Mouse (Mus musculus) midbrain, embryonic 13.5 days (tissue): ENCODE data around the gene Kcnk16. TPM values are rescaled to one million over a fixed set of nuclear protein-coding genes. Genes with fewer than 3 reads are reported as not detected.

Source experiments
- ATAC-seq: fragments of 200-750 bp; cut with Nextera tagmentation; 2 replicates; pipeline ENCODE4 v1.8.0; 2017; ENCODE audit warnings: mild to moderate bottlenecking, moderate TSS enrichment, moderate library complexity
- H3K27ac ChIP-seq: fragments of 300-500 bp; sonication (generic); 2 replicates; pipeline ENCODE4 v1.5.1; 2015; ENCODE audit warnings: inconsistent platforms, mild to moderate bottlenecking, moderate library complexity
- H3K27me3 ChIP-seq: fragments of 300-500 bp; sonication (generic); 2 replicates; pipeline ENCODE4 v1.6.1; 2015; ENCODE audit warnings: mild to moderate bottlenecking, inconsistent platforms
- H3K36me3 ChIP-seq: fragments of 300-500 bp; sonication (generic); 2 replicates; pipeline ENCODE4 v1.6.1; 2015; ENCODE audit warnings: mild to moderate bottlenecking, inconsistent platforms
- H3K4me1 ChIP-seq: fragments of 300-500 bp; sonication (generic); replicated peaks from 2 replicates; pipeline ENCODE4 v1.6.1; 2015; ENCODE audit warnings: inconsistent platforms
- H3K4me2 ChIP-seq: fragments of 300-500 bp; sonication (generic); replicated peaks from 2 replicates; pipeline ENCODE4 v1.6.1; 2015; ENCODE audit warnings: moderate library complexity, mild to moderate bottlenecking, inconsistent platforms
- H3K4me3 ChIP-seq: fragments of 300-500 bp; sonication (generic); replicated peaks from 2 replicates; pipeline ENCODE4 v1.5.1; 2015; ENCODE audit warnings: mild to moderate bottlenecking, inconsistent platforms
- H3K9ac ChIP-seq: fragments of 300-500 bp; sonication (generic); replicated peaks from 2 replicates; pipeline ENCODE4 v1.6.1; 2015; ENCODE audit warnings: mild to moderate bottlenecking, inconsistent platforms
- H3K9me3 ChIP-seq: fragments of 300-500 bp; sonication (generic); 2 replicates; pipeline ENCODE4 v1.6.1; 2016; ENCODE audit warnings: mild to moderate bottlenecking, inconsistent platforms
- WGBS: fragments of 180-500 bp; shearing (Covaris S2); methylation state at CpG from one replicate; pipeline ENCODE4 v1.1.7; 2015; 5-methylcytosine and 5-hydroxymethylcytosine counted together
- polyA plus RNA-seq: library from polyadenylated mRNA; unstranded; fragments of >200 nt; fragmentation: Nextera tagmentation; extraction: Ambion mirVana; gene quantifications from 2 replicates; pipeline ENCODE4 v1.2.1, GENCODE M21; 2015

The Kcnk16 gene
- polyA plus RNA-seq, 1 experiment from 2014 or later = 0.07 TPM

- Histone ChIP-seq H3K9ac (no peak overlapping the region), H3K4me2 (no peak overlapping the region), H3K27ac (no peak overlapping the region), H3K9me3 (no peaks in the 10 kb centered on the region), H3K4me1 (peaks cover 6% of the 10 kb centered on the region), H3K36me3 (no peaks in the 10 kb centered on the region), H3K4me3 (no peak overlapping the region), H3K27me3 (no peaks in the 10 kb centered on the region)
- no peak for ATAC-seq
- 89% methylated on average over 7 of the region's 7 CpGs for WGBS
Observed at GRCm38 (mm10) chr14:20214125-20214524, 54.9 kb downstream of the Kcnk16 start.

- Histone ChIP-seq H3K27ac (no peak overlapping the region), H3K9me3 (no peaks in the 10 kb centered on the region), H3K4me3 (no peak overlapping the region), H3K36me3 (no peaks in the 10 kb centered on the region), H3K4me2 (no peak overlapping the region), H3K27me3 (no peaks in the 10 kb centered on the region), H3K4me1 (peaks cover 11% of the 10 kb centered on the region), H3K9ac (no peak overlapping the region)
- 24% methylated on average over 9 of the region's 9 CpGs for WGBS
- no peak for ATAC-seq
Observed at GRCm38 (mm10) chr14:20211754-20212601, 57.0 kb downstream of the Kcnk16 start.

Other genes with a start within 250 kb of the Kcnk16 start
- 14.8 and 15.1 TPM in 2 replicates for gene Saysd1, start 130.7 kb downstream of the Kcnk16 start, polyA plus RNA-seq
- gene Kcnk5, start 87.4 kb downstream of the Kcnk16 start, polyA plus RNA-seq = 2.0 and 2.7 TPM in 2 replicates
- gene Nudt13, start 25.5 kb upstream of the Kcnk16 start, polyA plus RNA-seq = 12.7 and 14.6 TPM in 2 replicates
- 56.9 and 57.1 TPM in 2 replicates for gene Ecd, start 78.9 kb upstream of the Kcnk16 start, polyA plus RNA-seq
- 45.3 and 47.1 TPM in 2 replicates for gene Fam149b, start 79.0 kb upstream of the Kcnk16 start, polyA plus RNA-seq
- 156 and 166 TPM in 2 replicates for gene Dnajc9, start 119.7 kb upstream of the Kcnk16 start, polyA plus RNA-seq
- gene Mrps16, start 124.4 kb upstream of the Kcnk16 start, polyA plus RNA-seq = 59.6 and 62.5 TPM in 2 replicates
- 0.50 and 1.3 TPM in 2 replicates for gene Cfap70, start 183.0 kb upstream of the Kcnk16 start, polyA plus RNA-seq
- gene Anxa7, start 210.9 kb upstream of the Kcnk16 start, polyA plus RNA-seq = 7.8 and 8.5 TPM in 2 replicates
- 0.81 and 0.86 TPM in 2 replicates for gene Mss51, start 227.7 kb upstream of the Kcnk16 start, polyA plus RNA-seq